Mouse (Mus musculus) MEL (cell line): Measurements from ENCODE around the gene Rabl6. TPM values are rescaled to one million over a fixed set of nuclear protein-coding genes. Genes with fewer than 3 reads are reported as not detected.

ENCODE experiments used
- DNase-seq: peaks from one replicate; pipeline ENCODE4 v3.0.0; 2011; ENCODE audit warnings: low read depth, low spot score
- H3K27ac ChIP-seq: 2 replicates; pipeline ENCODE4 v1.5.1; 2012; ENCODE audit warnings: low read depth, mild to moderate bottlenecking, control low read depth, low read length, moderate library complexity; ENCODE audit not compliant: control insufficient read depth
- H3K27me3 ChIP-seq, 2 experiments: fragments of 150-350 bp in 1 of 2; sonication (generic) in 1 of 2; 2 replicates each; pipeline ENCODE4 v1.6.1; 2012; ENCODE audit warnings: low read length in 2 of 2, mild to moderate bottlenecking in 2 of 2, improper control_type of control experiment in 1 of 2, moderate library complexity in 1 of 2; ENCODE audit not compliant: insufficient read depth in 2 of 2, control insufficient read depth in 1 of 2
- H3K36me3 ChIP-seq, 2 experiments: 2 replicates each; pipeline ENCODE4 v1.6.1; 2012 to 2014; ENCODE audit warnings: low read length in 2 of 2, improper control_type of control experiment in 1 of 2, inconsistent platforms in 1 of 2, mild to moderate bottlenecking in 1 of 2; ENCODE audit not compliant: insufficient read depth in 2 of 2, control insufficient read depth in 1 of 2
- H3K4me1 ChIP-seq, 2 experiments: fragments of 150-350 bp in 1 of 2; sonication (generic) in 1 of 2; 2 replicates each; pipeline ENCODE4 v1.6.1; 2012; ENCODE audit warnings: low read length in 2 of 2, improper control_type of control experiment in 1 of 2, mild to moderate bottlenecking in 1 of 2; ENCODE audit not compliant: insufficient read depth in 2 of 2, control insufficient read depth in 1 of 2
- H3K4me3 ChIP-seq, 2 experiments: fragments of 150-350 bp in 1 of 2; sonication (generic) in 1 of 2; 2 replicates each; pipeline ENCODE4 v1.5.1; 2012; ENCODE audit warnings: low read depth in 2 of 2, low read length in 2 of 2, mild to moderate bottlenecking in 2 of 2, moderate library complexity in 2 of 2, control low read depth in 1 of 2, improper control_type of control experiment in 1 of 2; ENCODE audit not compliant: control insufficient read depth in 1 of 2, insufficient read depth in 1 of 2
- H3K79me2 ChIP-seq: 2 replicates; pipeline ENCODE4 v1.6.1; 2012; ENCODE audit warnings: mild to moderate bottlenecking, low read length, moderate library complexity; ENCODE audit not compliant: control insufficient read depth, poor library complexity, insufficient read depth
- H3K9ac ChIP-seq: 2 replicates; pipeline ENCODE4 v1.6.1; 2012; ENCODE audit warnings: low read depth, mild to moderate bottlenecking, control low read depth, low read length, moderate library complexity; ENCODE audit not compliant: control insufficient read depth, poor library complexity, severe bottlenecking
- H3K9me3 ChIP-seq: fragments of 150-350 bp; sonication (generic); replicated peaks from 2 replicates; pipeline ENCODE4 v1.6.1; 2012; ENCODE audit warnings: mild to moderate bottlenecking, low read length, improper control_type of control experiment, moderate library complexity; ENCODE audit not compliant: insufficient read depth
- BHLHE40 ChIP-seq: IDR thresholded peaks from 2 replicates; pipeline ENCODE4 v1.6.1; 2012; ENCODE audit warnings: low read depth, mild to moderate bottlenecking, inconsistent platforms, low read length, improper control_type of control experiment, borderline replicate concordance
- CHD1 ChIP-seq: IDR thresholded peaks from 2 replicates; pipeline ENCODE4 v1.6.1; 2012; ENCODE audit warnings: low read depth, mild to moderate bottlenecking, inconsistent platforms, low read length, improper control_type of control experiment
- CHD2 ChIP-seq: IDR thresholded peaks from 2 replicates; pipeline ENCODE4 v1.6.1; 2011; ENCODE audit warnings: low read length, improper control_type of control experiment
- EP300 ChIP-seq, 2 experiments: IDR thresholded peaks; 2 replicates each; pipeline ENCODE4 v1.6.1; 2011; ENCODE audit warnings: improper control_type of control experiment in 2 of 2, low read length in 2 of 2, low read depth in 1 of 2, mild to moderate bottlenecking in 1 of 2
- GABPA ChIP-seq: IDR thresholded peaks from 2 replicates; pipeline ENCODE4 v1.6.1; 2012; ENCODE audit warnings: low read depth, mild to moderate bottlenecking, inconsistent platforms, low read length, improper control_type of control experiment, moderate library complexity
- HCFC1 ChIP-seq: IDR thresholded peaks from 2 replicates; pipeline ENCODE4 v1.6.1; 2012; ENCODE audit warnings: low read depth, mild to moderate bottlenecking, inconsistent platforms, low read length, improper control_type of control experiment, moderate library complexity
- KAT2A ChIP-seq: conservative IDR thresholded peaks from 2 replicates; pipeline ENCODE4 v1.6.1; 2012; ENCODE audit warnings: low read depth, low read length, improper control_type of control experiment, inconsistent platforms
- MAFK ChIP-seq: IDR thresholded peaks from 2 replicates; pipeline ENCODE4 v1.6.1; 2011; ENCODE audit warnings: low read depth, mild to moderate bottlenecking, low read length, improper control_type of control experiment, borderline replicate concordance
- MAX ChIP-seq: IDR thresholded peaks from 2 replicates; pipeline ENCODE4 v1.6.1; 2011; ENCODE audit warnings: low read length, improper control_type of control experiment
- MXI1 ChIP-seq: IDR thresholded peaks from 2 replicates; pipeline ENCODE4 v1.6.1; 2011; ENCODE audit warnings: mild to moderate bottlenecking, low read depth, low read length, improper control_type of control experiment
- MYB ChIP-seq: IDR thresholded peaks from 2 replicates; pipeline ENCODE4 v1.6.1; 2011; ENCODE audit warnings: mild to moderate bottlenecking, low read depth, low read length, improper control_type of control experiment
- NELFE ChIP-seq: IDR thresholded peaks from 2 replicates; pipeline ENCODE4 v1.6.1; 2011; ENCODE audit warnings: low read depth, low read length, improper control_type of control experiment
- NRF1 ChIP-seq: IDR thresholded peaks from 2 replicates; pipeline ENCODE4 v1.6.1; 2014; ENCODE audit warnings: low read depth, mild to moderate bottlenecking, inconsistent platforms, low read length, improper control_type of control experiment, moderate library complexity; ENCODE audit not compliant: poor library complexity, insufficient read depth, severe bottlenecking
- POLR2AphosphoS5 ChIP-seq: IDR thresholded peaks from 2 replicates; pipeline ENCODE4 v1.6.1; 2012; ENCODE audit warnings: low read depth, borderline replicate concordance, mild to moderate bottlenecking, inconsistent platforms, low read length, moderate library complexity, mixed read lengths
- SIN3A ChIP-seq: IDR thresholded peaks from 2 replicates; pipeline ENCODE4 v1.6.1; 2012; ENCODE audit warnings: low read length, improper control_type of control experiment, inconsistent platforms
- SMC3 ChIP-seq: IDR thresholded peaks from 2 replicates; pipeline ENCODE4 v1.6.1; 2011; ENCODE audit warnings: low read depth, low read length, improper control_type of control experiment
- TBP ChIP-seq: IDR thresholded peaks from 2 replicates; pipeline ENCODE4 v1.8.0; 2011; ENCODE audit warnings: low read depth, low read length, improper control_type of control experiment
- UBTF ChIP-seq: IDR thresholded peaks from 2 replicates; pipeline ENCODE4 v1.6.1; 2012; ENCODE audit warnings: low read depth, mild to moderate bottlenecking, inconsistent platforms, low read length, improper control_type of control experiment, moderate library complexity, borderline replicate concordance; ENCODE audit not compliant: insufficient read depth
- USF1 ChIP-seq: IDR thresholded peaks from 2 replicates; pipeline ENCODE4 v1.6.1; 2014; ENCODE audit warnings: low read depth, mild to moderate bottlenecking, inconsistent platforms, low read length, improper control_type of control experiment, moderate library complexity
- USF2 ChIP-seq, 2 experiments: IDR thresholded peaks; 2 replicates each; pipeline ENCODE4 v1.6.1; 2011 to 2012; ENCODE audit warnings: improper control_type of control experiment in 2 of 2, low read length in 2 of 2, borderline replicate concordance in 1 of 2, inconsistent platforms in 1 of 2, low read depth in 1 of 2, mild to moderate bottlenecking in 1 of 2; ENCODE audit not compliant: insufficient read depth in 1 of 2
- ZMIZ1 ChIP-seq: IDR thresholded peaks from 2 replicates; pipeline ENCODE4 v1.6.1; 2012; ENCODE audit warnings: low read depth, mild to moderate bottlenecking, inconsistent platforms, low read length, improper control_type of control experiment, moderate library complexity
- polyA plus RNA-seq, 2 experiments: library from polyadenylated mRNA; stranded (reverse) in 1 of 2; unstranded in 1 of 2; fragments of >175 nt in 1 of 2; fragments of >200 nt in 1 of 2; gene quantifications; 2 replicates each; pipeline versions ENCODE4 v1.2.1 to v1.2.4; 2012; ENCODE audit warnings: low replicate concordance in 2 of 2, low read depth in 1 of 2; ENCODE audit not compliant: insufficient read length in 2 of 2, insufficient read depth in 1 of 2, missing spikeins in 1 of 2
- total RNA-seq: library from RNA; depleted of rRNA; stranded (reverse); fragments of 300-350 nt; gene quantifications from 2 replicates; pipeline ENCODE4 v1.2.3, GENCODE M21; 2012; rRNA removed

Gene Rabl6
- total and polyA plus RNA-seq, 3 experiments, result 76.9 to 104 (median 84.7) TPM

DNA sequence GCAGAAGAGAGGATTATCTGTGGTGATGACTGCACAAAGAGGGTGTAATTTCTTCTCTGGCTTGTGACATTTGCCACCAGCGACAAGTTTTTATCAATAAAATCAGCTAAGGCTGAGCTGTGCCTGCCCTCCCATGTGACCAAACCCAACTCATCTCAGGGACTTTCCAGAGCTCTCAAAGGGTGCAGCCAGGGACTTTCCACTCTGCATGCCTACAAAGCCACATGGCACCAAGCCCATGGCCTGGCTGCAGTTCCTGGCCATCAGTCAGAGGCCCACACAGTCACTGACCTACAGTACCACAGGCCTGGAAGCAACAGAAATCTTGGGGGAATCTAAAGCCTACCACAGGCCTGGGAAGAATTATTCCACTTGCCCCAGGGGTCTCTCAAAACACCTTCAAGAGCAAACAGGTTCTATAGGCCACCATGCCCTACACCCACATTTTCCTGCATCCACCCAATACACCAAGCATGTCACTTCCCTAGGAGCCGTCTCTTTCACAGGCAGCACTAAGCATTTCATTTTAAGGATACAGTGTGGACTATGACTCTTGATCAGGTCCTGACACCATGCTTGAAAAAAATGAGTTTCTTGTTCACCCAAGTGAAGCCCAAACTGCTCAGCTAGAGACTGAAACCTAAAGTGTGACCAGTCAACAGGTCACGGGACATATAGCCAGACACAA lies 74.0 kb downstream of the Rabl6 start:
- Histone ChIP-seq H3K79me2 (no peaks in the 10 kb centered on the region; the same call in 1 of the 2 replicates), H3K27me3 (no peaks in the 10 kb centered on the region), H3K4me3 (no peak overlapping the region), H3K27ac (peak overlapping the region; percentile 55), H3K4me1 (peaks cover 0 to 8% of the 10 kb centered on the region in 2 experiments; a peak in 3 of 4 replicates), H3K36me3 (peaks cover 3 to 20% of the 10 kb centered on the region in 2 experiments), H3K9me3 (no peaks in the 10 kb centered on the region), H3K9ac (peak overlapping the region; percentile 36; the same call in 1 of the 2 replicates)
- DNase-seq, result peak; percentile 26
- TF ChIP-seq MXI1 (peak; percentile 26; the same call in 1 of the 2 replicates), EP300 (IDR thresholded peaks at IDR 0.05; ENCODE audit: low read depth in 1 of 2, low read length in 2 of 2) (no peak), USF1 (peak; percentile 79), USF2 (IDR thresholded peaks at IDR 0.05; ENCODE audit: borderline replicate concordance in 1 of 2, insufficient read depth in 1 of 2, low read depth in 1 of 2, low read length in 2 of 2) (0 out of 4 replicates have a peak, but pooled peaks of 1 of the 2 experiments have one; percentile 21), CHD2 (no peak), SIN3A (0 out of 2 replicates have a peak, but pooled peaks have one; percentile 15), MAX (no peak)

DNA sequence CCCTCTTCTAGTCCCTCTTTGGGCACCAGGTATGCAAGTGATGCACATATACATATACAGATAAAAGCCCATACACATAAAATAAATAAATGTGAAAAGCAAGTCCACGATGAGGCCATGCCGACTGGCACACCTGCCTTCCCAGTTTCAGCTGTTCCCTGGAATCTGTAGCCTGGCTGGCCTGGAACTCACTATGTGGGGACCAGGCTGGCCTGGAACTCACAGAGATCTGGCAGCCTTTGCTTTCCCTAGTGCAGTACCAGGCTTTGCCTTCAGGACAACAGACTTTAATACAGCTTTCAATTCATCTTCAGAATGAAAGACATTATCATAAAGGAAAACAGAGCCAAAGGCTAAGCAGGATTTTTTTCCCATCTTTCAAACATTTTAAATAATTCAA lies 74.6 kb downstream of the Rabl6 start:
- no peak overlapping the region for H3K4me3 ChIP-seq
- TF ChIP-seq KAT2A (no peak), UBTF (no peak), HCFC1 (no peak), USF1 (no peak), TBP (no peak), NELFE (no peak), EP300 (IDR thresholded peaks at IDR 0.05; ENCODE audit: low read depth in 1 of 2, low read length in 2 of 2) (no peak), SMC3 (no peak), MXI1 (no peak), CHD1 (no peak), POLR2AphosphoS5 (no peak), GABPA (no peak), MYB (no peak), MAFK (no peak), ZMIZ1 (no peak), NRF1 (no peak), BHLHE40 (no peak)
- H3K36me3 ChIP-seq, result peaks cover 3 to 21% of the 10 kb centered on the region in 2 experiments
- no peaks in the 10 kb centered on the region; the same call in 1 of the 2 replicates for H3K79me2 ChIP-seq
- no peaks in the 10 kb centered on the region for H3K9me3 ChIP-seq
- no peak for DNase-seq
- H3K27me3 ChIP-seq, result no peaks in the 10 kb centered on the region
- H3K4me1 ChIP-seq, result peaks cover 0 to 8% of the 10 kb centered on the region in 2 experiments; a peak in 3 of 4 replicates
- H3K27ac ChIP-seq, result peak overlapping the region; percentile 27; the same call in 1 of the 2 replicates
- H3K9ac ChIP-seq, result no peak overlapping the region

Other genes with a start within 250 kb of the Rabl6 start
Only the 30 nearest of the 33 such genes appear.
- gene Entpd2, start 212.6 kb downstream of the Rabl6 start, total RNA-seq, result not detected in 2 replicates
- not detected for gene Entpd2, start 212.6 kb downstream of the Rabl6 start, polyA plus RNA-seq
- not detected in 2 replicates for gene Npdc1, start 209.2 kb downstream of the Rabl6 start, total RNA-seq
- gene Npdc1, start 209.2 kb downstream of the Rabl6 start, polyA plus RNA-seq, result not detected
- gene Fut7, start 185.3 kb downstream of the Rabl6 start, total RNA-seq, result 0.08 and 0.10 TPM in 2 replicates
- under 1 TPM in 1 of 2 experiments, not detected in 1; 0.21 TPM for gene Fut7, start 185.3 kb downstream of the Rabl6 start, polyA plus RNA-seq
- gene Abca2, start 179.8 kb downstream of the Rabl6 start, total RNA-seq, result 8.7 and 10.4 TPM in 2 replicates
- gene Abca2, start 179.8 kb downstream of the Rabl6 start, polyA plus RNA-seq, result 10 to 100 TPM in 1 of 2 experiments, not detected in 1; 42.2 TPM
- 0.23 and 0.27 TPM in 2 replicates for gene Clic3, start 151.7 kb downstream of the Rabl6 start, total RNA-seq
- under 1 TPM in 1 of 2 experiments, not detected in 1; 0.15 TPM for gene Clic3, start 151.7 kb downstream of the Rabl6 start, polyA plus RNA-seq
- gene Paxx, start 147.4 kb downstream of the Rabl6 start, total RNA-seq, result 13.2 and 18.5 TPM in 2 replicates
- gene Paxx, start 147.4 kb downstream of the Rabl6 start, polyA plus RNA-seq, result 10 to 100 TPM in 1 of 2 experiments, not detected in 1; 22.1 TPM
- not detected in 2 replicates for gene Ptgds, start 138.5 kb downstream of the Rabl6 start, total RNA-seq
- not detected for gene Ptgds, start 138.5 kb downstream of the Rabl6 start, polyA plus RNA-seq
- gene Lcn12, start 114.6 kb downstream of the Rabl6 start, total RNA-seq, result not detected in 2 replicates
- not detected for gene Lcn12, start 114.6 kb downstream of the Rabl6 start, polyA plus RNA-seq
- 27.5 and 29.2 TPM in 2 replicates for gene Fbxw5, start 107.8 kb downstream of the Rabl6 start, total RNA-seq
- gene Fbxw5, start 107.8 kb downstream of the Rabl6 start, polyA plus RNA-seq, result 10 to 100 TPM in 1 of 2 experiments, not detected in 1; 65.6 TPM
- 1.5 and 2.3 TPM in 2 replicates for gene C8g, start 106.8 kb downstream of the Rabl6 start, total RNA-seq
- 1 to 10 TPM in 1 of 2 experiments, not detected in 1; 5.1 TPM for gene C8g, start 106.8 kb downstream of the Rabl6 start, polyA plus RNA-seq
- 19.9 and 21.0 TPM in 2 replicates for gene Traf2, start 61.6 kb downstream of the Rabl6 start, total RNA-seq
- gene Traf2, start 61.6 kb downstream of the Rabl6 start, polyA plus RNA-seq, result 10 to 100 TPM in 1 of 2 experiments, not detected in 1; 28.3 TPM
- 135 and 142 TPM in 2 replicates for gene Edf1, start 50.7 kb downstream of the Rabl6 start, total RNA-seq
- 100 to 1,000 TPM in 1 of 2 experiments, not detected in 1; 318 TPM for gene Edf1, start 50.7 kb downstream of the Rabl6 start, polyA plus RNA-seq
- 17.6 and 24.0 TPM in 2 replicates for gene Mamdc4, start 33.7 kb downstream of the Rabl6 start, total RNA-seq
- 10 to 100 TPM in 1 of 2 experiments, not detected in 1; 21.6 TPM for gene Mamdc4, start 33.7 kb downstream of the Rabl6 start, polyA plus RNA-seq
- 34.7 and 47.0 TPM in 2 replicates for gene Phpt1, start 33.3 kb downstream of the Rabl6 start, total RNA-seq
- 10 to 100 TPM in 1 of 2 experiments, not detected in 1; 73.7 TPM for gene Phpt1, start 33.3 kb downstream of the Rabl6 start, polyA plus RNA-seq
- 0.04 and 0.07 TPM in 2 replicates for gene Ajm1, start 26.8 kb downstream of the Rabl6 start, total RNA-seq
- under 1 TPM in 1 of 2 experiments, not detected in 1; 0.32 TPM for gene Ajm1, start 26.8 kb downstream of the Rabl6 start, polyA plus RNA-seq
- 0.04 TPM in 1 of 2 replicates, not detected in the other for gene Ccdc183, start 9.2 kb upstream of the Rabl6 start, total RNA-seq
- gene Ccdc183, start 9.2 kb upstream of the Rabl6 start, polyA plus RNA-seq, result under 1 TPM in 1 of 2 experiments, not detected in 1; 0.26 TPM
- gene Tmem141, start 13.5 kb upstream of the Rabl6 start, total RNA-seq, result 10.9 and 11.9 TPM in 2 replicates
- 10 to 100 TPM in 1 of 2 experiments, not detected in 1; 25.3 TPM for gene Tmem141, start 13.5 kb upstream of the Rabl6 start, polyA plus RNA-seq
- not detected in 2 replicates for gene Fcna, start 19.5 kb upstream of the Rabl6 start, total RNA-seq
- under 1 TPM in 1 of 2 experiments, not detected in 1; 0.21 TPM for gene Fcna, start 19.5 kb upstream of the Rabl6 start, polyA plus RNA-seq
- not detected in 2 replicates for gene Lcn8, start 44.6 kb upstream of the Rabl6 start, total RNA-seq
- gene Lcn8, start 44.6 kb upstream of the Rabl6 start, polyA plus RNA-seq, result not detected
- not detected in 2 replicates for gene Lcn5, start 49.4 kb upstream of the Rabl6 start, total RNA-seq
- gene Lcn5, start 49.4 kb upstream of the Rabl6 start, polyA plus RNA-seq, result not detected
- gene Lcn6, start 68.3 kb upstream of the Rabl6 start, total RNA-seq, result not detected in 2 replicates
- gene Lcn6, start 68.3 kb upstream of the Rabl6 start, polyA plus RNA-seq, result not detected
- gene Lcn10, start 74.2 kb upstream of the Rabl6 start, total RNA-seq, result not detected in 2 replicates
- not detected for gene Lcn10, start 74.2 kb upstream of the Rabl6 start, polyA plus RNA-seq
- not detected in 2 replicates for gene Obp2a, start 91.5 kb upstream of the Rabl6 start, total RNA-seq
- not detected for gene Obp2a, start 91.5 kb upstream of the Rabl6 start, polyA plus RNA-seq
- not detected in 2 replicates for gene Bmyc, start 98.2 kb upstream of the Rabl6 start, total RNA-seq
- not detected for gene Bmyc, start 98.2 kb upstream of the Rabl6 start, polyA plus RNA-seq
- gene Obp2b, start 128.5 kb upstream of the Rabl6 start, total RNA-seq, result not detected in 2 replicates
- not detected for gene Obp2b, start 128.5 kb upstream of the Rabl6 start, polyA plus RNA-seq
- not detected in 2 replicates for gene Lcn3, start 157.0 kb upstream of the Rabl6 start, total RNA-seq
- gene Lcn3, start 157.0 kb upstream of the Rabl6 start, polyA plus RNA-seq, result not detected
- not detected in 2 replicates for gene Lcn11, start 168.5 kb upstream of the Rabl6 start, total RNA-seq
- gene Lcn11, start 168.5 kb upstream of the Rabl6 start, polyA plus RNA-seq, result not detected
- gene Gm13539, start 173.7 kb upstream of the Rabl6 start, total RNA-seq, result not detected in 2 replicates
- gene Gm13539, start 173.7 kb upstream of the Rabl6 start, polyA plus RNA-seq, result not detected
- not detected in 2 replicates for gene Glt6d1, start 207.3 kb upstream of the Rabl6 start, total RNA-seq
- gene Glt6d1, start 207.3 kb upstream of the Rabl6 start, polyA plus RNA-seq, result not detected
- not detected in 2 replicates for gene Lcn9, start 214.6 kb upstream of the Rabl6 start, total RNA-seq
- gene Lcn9, start 214.6 kb upstream of the Rabl6 start, polyA plus RNA-seq, result not detected